Mouse (Mus musculus) MEL (cell line): ENCODE measurements at regions not wholly inside any gene's neighbourhood (a gene's known extent, or its start where the extent isn't known, plus 50 kb on each side); places are given as distances from the start of the nearest gene placed in this dataset.

Source experiments
- DNase-seq: peaks from one replicate; pipeline ENCODE4 v3.0.0; 2011; ENCODE audit warnings: low read depth, low spot score
- H3K27ac ChIP-seq: 2 replicates; pipeline ENCODE4 v1.5.1; 2012; ENCODE audit warnings: low read depth, mild to moderate bottlenecking, control low read depth, low read length, moderate library complexity; ENCODE audit not compliant: control insufficient read depth
- H3K27me3 ChIP-seq, 2 experiments: fragments of 150-350 bp in 1 of 2; sonication (generic) in 1 of 2; 2 replicates each; pipeline ENCODE4 v1.6.1; 2012; ENCODE audit warnings: low read length in 2 of 2, mild to moderate bottlenecking in 2 of 2, improper control_type of control experiment in 1 of 2, moderate library complexity in 1 of 2; ENCODE audit not compliant: insufficient read depth in 2 of 2, control insufficient read depth in 1 of 2
- H3K36me3 ChIP-seq, 2 experiments: 2 replicates each; pipeline ENCODE4 v1.6.1; 2012 to 2014; ENCODE audit warnings: low read length in 2 of 2, improper control_type of control experiment in 1 of 2, inconsistent platforms in 1 of 2, mild to moderate bottlenecking in 1 of 2; ENCODE audit not compliant: insufficient read depth in 2 of 2, control insufficient read depth in 1 of 2
- H3K4me1 ChIP-seq, 2 experiments: fragments of 150-350 bp in 1 of 2; sonication (generic) in 1 of 2; 2 replicates each; pipeline ENCODE4 v1.6.1; 2012; ENCODE audit warnings: low read length in 2 of 2, improper control_type of control experiment in 1 of 2, mild to moderate bottlenecking in 1 of 2; ENCODE audit not compliant: insufficient read depth in 2 of 2, control insufficient read depth in 1 of 2
- H3K4me3 ChIP-seq, 2 experiments: fragments of 150-350 bp in 1 of 2; sonication (generic) in 1 of 2; 2 replicates each; pipeline ENCODE4 v1.5.1; 2012; ENCODE audit warnings: low read depth in 2 of 2, low read length in 2 of 2, mild to moderate bottlenecking in 2 of 2, moderate library complexity in 2 of 2, control low read depth in 1 of 2, improper control_type of control experiment in 1 of 2; ENCODE audit not compliant: control insufficient read depth in 1 of 2, insufficient read depth in 1 of 2
- H3K79me2 ChIP-seq: 2 replicates; pipeline ENCODE4 v1.6.1; 2012; ENCODE audit warnings: mild to moderate bottlenecking, low read length, moderate library complexity; ENCODE audit not compliant: control insufficient read depth, poor library complexity, insufficient read depth
- H3K9ac ChIP-seq: 2 replicates; pipeline ENCODE4 v1.6.1; 2012; ENCODE audit warnings: low read depth, mild to moderate bottlenecking, control low read depth, low read length, moderate library complexity; ENCODE audit not compliant: control insufficient read depth, poor library complexity, severe bottlenecking
- H3K9me3 ChIP-seq: fragments of 150-350 bp; sonication (generic); replicated peaks from 2 replicates; pipeline ENCODE4 v1.6.1; 2012; ENCODE audit warnings: mild to moderate bottlenecking, low read length, improper control_type of control experiment, moderate library complexity; ENCODE audit not compliant: insufficient read depth
- CHD1 ChIP-seq: IDR thresholded peaks from 2 replicates; pipeline ENCODE4 v1.6.1; 2012; ENCODE audit warnings: low read depth, mild to moderate bottlenecking, inconsistent platforms, low read length, improper control_type of control experiment
- CHD2 ChIP-seq: IDR thresholded peaks from 2 replicates; pipeline ENCODE4 v1.6.1; 2011; ENCODE audit warnings: low read length, improper control_type of control experiment
- E2F4 ChIP-seq: IDR thresholded peaks from 2 replicates; pipeline ENCODE4 v1.6.1; 2011; ENCODE audit warnings: low read depth, low read length, improper control_type of control experiment, borderline replicate concordance
- EP300 ChIP-seq, 2 experiments: IDR thresholded peaks; 2 replicates each; pipeline ENCODE4 v1.6.1; 2011; ENCODE audit warnings: improper control_type of control experiment in 2 of 2, low read length in 2 of 2, low read depth in 1 of 2, mild to moderate bottlenecking in 1 of 2
- ETS1 ChIP-seq: IDR thresholded peaks from 2 replicates; pipeline ENCODE4 v1.6.1; 2012; ENCODE audit warnings: low read depth, mild to moderate bottlenecking, inconsistent platforms, low read length, improper control_type of control experiment, moderate library complexity
- GATA1 ChIP-seq: IDR thresholded peaks from 2 replicates; pipeline ENCODE4 v1.6.1; 2011; ENCODE audit warnings: low read depth, low read length, improper control_type of control experiment
- HCFC1 ChIP-seq: IDR thresholded peaks from 2 replicates; pipeline ENCODE4 v1.6.1; 2012; ENCODE audit warnings: low read depth, mild to moderate bottlenecking, inconsistent platforms, low read length, improper control_type of control experiment, moderate library complexity
- MAX ChIP-seq: IDR thresholded peaks from 2 replicates; pipeline ENCODE4 v1.6.1; 2011; ENCODE audit warnings: low read length, improper control_type of control experiment
- MEF2A ChIP-seq: IDR thresholded peaks from 2 replicates; pipeline ENCODE4 v1.6.1; 2014; ENCODE audit warnings: low read depth, mild to moderate bottlenecking, inconsistent platforms, low read length, improper control_type of control experiment; ENCODE audit not compliant: poor library complexity, insufficient replicate concordance, severe bottlenecking; ENCODE audit errors: extremely low read depth
- MXI1 ChIP-seq: IDR thresholded peaks from 2 replicates; pipeline ENCODE4 v1.6.1; 2011; ENCODE audit warnings: mild to moderate bottlenecking, low read depth, low read length, improper control_type of control experiment
- NRF1 ChIP-seq: IDR thresholded peaks from 2 replicates; pipeline ENCODE4 v1.6.1; 2014; ENCODE audit warnings: low read depth, mild to moderate bottlenecking, inconsistent platforms, low read length, improper control_type of control experiment, moderate library complexity; ENCODE audit not compliant: poor library complexity, insufficient read depth, severe bottlenecking
- POLR2AphosphoS2 ChIP-seq: IDR thresholded peaks from 2 replicates; pipeline ENCODE4 v1.6.1; 2011; ENCODE audit warnings: low read length, improper control_type of control experiment
- POLR2AphosphoS5 ChIP-seq: IDR thresholded peaks from 2 replicates; pipeline ENCODE4 v1.6.1; 2012; ENCODE audit warnings: low read depth, borderline replicate concordance, mild to moderate bottlenecking, inconsistent platforms, low read length, moderate library complexity, mixed read lengths
- RCOR1 ChIP-seq: IDR thresholded peaks from 2 replicates; pipeline ENCODE4 v1.6.1; 2012; ENCODE audit warnings: low read depth, mild to moderate bottlenecking, inconsistent platforms, low read length, improper control_type of control experiment
- TAL1 ChIP-seq: IDR thresholded peaks from 2 replicates; pipeline ENCODE4 v1.6.1; 2012; ENCODE audit warnings: mild to moderate bottlenecking, inconsistent platforms, low read length, moderate library complexity, mixed read lengths
- TCF12 ChIP-seq: IDR thresholded peaks from 2 replicates; pipeline ENCODE4 v1.6.1; 2014; ENCODE audit warnings: low read depth, mild to moderate bottlenecking, inconsistent platforms, low read length, improper control_type of control experiment, moderate library complexity
- USF2 ChIP-seq, 2 experiments: IDR thresholded peaks; 2 replicates each; pipeline ENCODE4 v1.6.1; 2011 to 2012; ENCODE audit warnings: improper control_type of control experiment in 2 of 2, low read length in 2 of 2, borderline replicate concordance in 1 of 2, inconsistent platforms in 1 of 2, low read depth in 1 of 2, mild to moderate bottlenecking in 1 of 2; ENCODE audit not compliant: insufficient read depth in 1 of 2
- ZC3H11A ChIP-seq: IDR thresholded peaks from 2 replicates; pipeline ENCODE4 v1.6.1; 2012; ENCODE audit warnings: low read depth, mild to moderate bottlenecking, inconsistent platforms, low read length, improper control_type of control experiment
- ZKSCAN1 ChIP-seq: IDR thresholded peaks from 2 replicates; pipeline ENCODE4 v1.6.1; 2012; ENCODE audit warnings: low read depth, mild to moderate bottlenecking, inconsistent platforms, low read length, improper control_type of control experiment, moderate library complexity
- ZMIZ1 ChIP-seq: IDR thresholded peaks from 2 replicates; pipeline ENCODE4 v1.6.1; 2012; ENCODE audit warnings: low read depth, mild to moderate bottlenecking, inconsistent platforms, low read length, improper control_type of control experiment, moderate library complexity

- peak; percentile 88 for TF ChIP-seq TAL1
- TF ChIP-seq HCFC1: no peak
- TF ChIP-seq MXI1: no peak
- no peak for TF ChIP-seq CHD1
- TF ChIP-seq POLR2AphosphoS5: no peak
- TF ChIP-seq ZKSCAN1: no peak
- TF ChIP-seq EP300 (IDR thresholded peaks at IDR 0.05; ENCODE audit: low read depth in 1 of 2, low read length in 2 of 2): peak; percentile 96 to 97
- TF ChIP-seq ZMIZ1: no peak
Observed at GRCm38 (mm10) chr10:15738630-15739029, 1020.6 kb upstream of the Gje1 start (continued).

- no peaks in the 10 kb centered on the region for H3K79me2 ChIP-seq
- no peak overlapping the region for H3K4me3 ChIP-seq
- H3K27me3 ChIP-seq: no peaks in the 10 kb centered on the region
- peak; percentile 23 for DNase-seq
- H3K4me1 ChIP-seq: no peaks in the 10 kb centered on the region
- TF ChIP-seq RCOR1 (no peak), GATA1 (peak; percentile 35; the same call in 1 of the 2 replicates), MAX (no peak), MEF2A (no peak), ETS1 (no peak), MXI1 (no peak), ZC3H11A (no peak), E2F4 (no peak), CHD2 (no peak), NRF1 (no peak), USF2 (IDR thresholded peaks at IDR 0.05; ENCODE audit: borderline replicate concordance in 1 of 2, insufficient read depth in 1 of 2, low read depth in 1 of 2, low read length in 2 of 2) (no peak), TAL1 (no peak), TCF12 (peak; percentile 35; the same call in 1 of the 2 replicates), POLR2AphosphoS2 (no peak), EP300 (IDR thresholded peaks at IDR 0.05; ENCODE audit: low read depth in 1 of 2, low read length in 2 of 2) (peak; percentile 38 to 47; a peak in 2 of 4 replicates)
- no peaks in the 10 kb centered on the region for H3K36me3 ChIP-seq
- no peaks in the 10 kb centered on the region for H3K9me3 ChIP-seq
- H3K9ac ChIP-seq: no peak overlapping the region
- H3K27ac ChIP-seq: no peak overlapping the region
Observed at GRCm38 (mm10) chr10:15731318-15731717, 1013.3 kb upstream of the Gje1 start.
